Mouse (Mus musculus): ENCODE data around the gene Gm20479. TPM values are rescaled to one million over a fixed set of nuclear protein-coding genes. Genes with fewer than 3 reads are reported as not detected.

The Gm20479 gene
- total and polyA plus RNA-seq, 3 experiments = 1.2 TPM; not detected in 2

DNA sequence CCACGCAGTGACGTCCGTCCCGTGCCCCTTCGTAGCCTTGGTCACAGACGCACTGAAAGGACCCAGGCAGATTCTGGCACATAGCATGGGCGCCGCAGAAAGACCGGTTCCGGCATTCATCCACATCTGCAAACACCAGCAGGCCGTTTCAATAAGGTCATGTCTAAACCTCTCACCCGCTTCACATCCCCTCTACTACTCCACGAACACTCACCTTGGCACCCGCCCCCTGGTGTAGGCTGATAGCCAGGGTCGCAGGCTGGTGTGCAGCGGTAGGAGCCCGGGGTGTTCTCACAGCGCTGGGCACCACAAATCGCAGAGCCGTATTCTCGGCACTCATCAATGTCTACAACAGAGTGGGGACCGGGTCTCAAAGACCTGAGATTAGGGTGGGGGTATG lies 37.8 kb downstream of the Gm20479 start:
- Histone ChIP-seq H3K36me3 (replicated peaks) (no peaks in the 10 kb centered on the region), H3K4me3 (ENCODE audit: low read depth, low read length) (no peak overlapping the region), H3K4me1 (ENCODE audit: insufficient read depth, low read depth, low read length) (no peaks in the 10 kb centered on the region), H3K27me3 (ENCODE audit: insufficient read depth, low read length) (peaks cover 26% of the 10 kb centered on the region), H3K9me3 (replicated peaks) (peaks cover 2% of the 10 kb centered on the region)
- ATAC-seq (ENCODE audit: extremely low read depth, insufficient number of reproducible peaks, low FRiP score, poor library complexity, severe bottlenecking) (no peak), DNase-seq (ENCODE audit: low spot score) (no peak)
- no peak for TF ChIP-seq CTCF (IDR thresholded peaks at IDR 0.05; ENCODE audit: low read depth, low read length)
- no peak for TF ChIP-seq TAL1 (conservative IDR thresholded peaks at IDR 0.05; ENCODE audit: low read depth, low read length)
- no peak for TF ChIP-seq GATA1 (IDR thresholded peaks at IDR 0.05; ENCODE audit: borderline replicate concordance, low read length)
- TF ChIP-seq POLR2AphosphoS5 (IDR thresholded peaks at IDR 0.05; ENCODE audit: insufficient replicate concordance, low read depth, low read length) = no peak
- no peak for TF ChIP-seq GATA2 (IDR thresholded peaks at IDR 0.05; ENCODE audit: borderline replicate concordance, low read depth, low read length)

- no peak for ATAC-seq (ENCODE audit: extremely low read depth, insufficient number of reproducible peaks, low FRiP score, poor library complexity, severe bottlenecking)
- no peak for TF ChIP-seq GATA1 (IDR thresholded peaks at IDR 0.05; ENCODE audit: borderline replicate concordance, low read length)
- no peak for TF ChIP-seq TAL1 (conservative IDR thresholded peaks at IDR 0.05; ENCODE audit: low read depth, low read length)
- no peak for TF ChIP-seq GATA2 (IDR thresholded peaks at IDR 0.05; ENCODE audit: borderline replicate concordance, low read depth, low read length)
- TF ChIP-seq POLR2AphosphoS5 (IDR thresholded peaks at IDR 0.05; ENCODE audit: insufficient replicate concordance, low read depth, low read length) = no peak
- TF ChIP-seq CTCF (IDR thresholded peaks at IDR 0.05; ENCODE audit: low read depth, low read length) = no peak
Observed at GRCm38 (mm10) chr7:27315958-27316357, 41.3 kb downstream of the Gm20479 start.

GRCm38 (mm10) chr7:27314393-27314792 lies 42.8 kb downstream of the Gm20479 start:
- peaks cover 10% of the 10 kb centered on the region for H3K9me3 ChIP-seq (replicated peaks)
- peak; percentile 14; the same call in 1 of the 2 replicates for TF ChIP-seq CTCF (IDR thresholded peaks at IDR 0.05; ENCODE audit: low read depth, low read length)
- TF ChIP-seq TAL1 (conservative IDR thresholded peaks at IDR 0.05; ENCODE audit: low read depth, low read length) = no peak
- no peak for TF ChIP-seq GATA1 (IDR thresholded peaks at IDR 0.05; ENCODE audit: borderline replicate concordance, low read length)
- no peak for TF ChIP-seq POLR2AphosphoS5 (IDR thresholded peaks at IDR 0.05; ENCODE audit: insufficient replicate concordance, low read depth, low read length)
- no peak overlapping the region for H3K4me3 ChIP-seq (ENCODE audit: low read depth, low read length)
- no peak for DNase-seq (ENCODE audit: low spot score)
- H3K36me3 ChIP-seq (replicated peaks) = no peaks in the 10 kb centered on the region
- ATAC-seq (ENCODE audit: extremely low read depth, insufficient number of reproducible peaks, low FRiP score, poor library complexity, severe bottlenecking) = no peak
- peaks cover 13% of the 10 kb centered on the region for H3K4me1 ChIP-seq (ENCODE audit: insufficient read depth, low read depth, low read length)
- H3K27me3 ChIP-seq (ENCODE audit: insufficient read depth, low read length) = peaks cover 27% of the 10 kb centered on the region

More at GRCm38 (mm10) chr7:27315958-27316357, 41.3 kb downstream of the Gm20479 start:
- Histone ChIP-seq H3K36me3 (replicated peaks) (no peaks in the 10 kb centered on the region), H3K4me1 (ENCODE audit: insufficient read depth, low read depth, low read length) (0 out of 2 replicates have a peak, but pooled peaks cover 3% of the 10 kb centered on the region), H3K9me3 (replicated peaks) (peaks cover 10% of the 10 kb centered on the region), H3K27me3 (ENCODE audit: insufficient read depth, low read length) (peaks cover 17% of the 10 kb centered on the region), H3K4me3 (ENCODE audit: low read depth, low read length) (no peak overlapping the region)
- DNase-seq (ENCODE audit: low spot score) = no peak

DNA sequence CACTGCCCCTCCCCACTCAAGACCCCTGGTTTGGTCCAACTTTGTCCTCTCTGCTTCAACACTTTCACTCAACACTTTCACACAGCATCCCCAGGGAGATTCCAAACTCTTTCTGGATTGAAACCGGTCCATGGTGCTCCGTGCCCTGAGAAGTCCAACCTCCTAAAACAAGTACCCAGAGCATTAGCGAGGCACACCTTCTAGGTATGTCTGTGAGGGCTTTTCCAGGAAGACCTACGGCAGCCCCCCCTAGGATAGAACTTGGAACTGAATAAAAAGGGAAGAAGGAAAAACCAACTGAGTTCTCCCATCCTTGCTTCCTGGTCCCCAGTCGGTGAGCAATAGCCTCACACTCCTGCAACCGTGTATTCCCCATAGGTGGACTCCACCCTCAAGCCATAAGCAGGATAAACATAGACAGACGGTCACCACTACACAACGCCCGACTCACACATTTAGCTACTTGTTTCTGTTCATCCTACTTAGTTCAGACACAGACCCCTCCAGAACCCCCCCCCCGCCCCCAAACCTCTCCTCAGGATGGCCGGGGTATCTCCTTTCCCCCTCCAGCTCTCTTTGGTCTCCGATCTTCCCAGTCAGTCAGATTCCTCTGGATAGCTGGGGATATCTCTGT lies 45.5 kb downstream of the Gm20479 start:
- Histone ChIP-seq H3K36me3 (replicated peaks) (no peaks in the 10 kb centered on the region), H3K27me3 (ENCODE audit: insufficient read depth, low read length) (peaks cover 31% of the 10 kb centered on the region), H3K4me3 (ENCODE audit: low read depth, low read length) (no peak overlapping the region), H3K4me1 (ENCODE audit: insufficient read depth, low read depth, low read length) (peaks cover 18% of the 10 kb centered on the region), H3K9me3 (replicated peaks) (peaks cover 10% of the 10 kb centered on the region)
- DNase-seq (ENCODE audit: low spot score) = no peak
- no peak for TF ChIP-seq TAL1 (conservative IDR thresholded peaks at IDR 0.05; ENCODE audit: low read depth, low read length)
- no peak for TF ChIP-seq GATA2 (IDR thresholded peaks at IDR 0.05; ENCODE audit: borderline replicate concordance, low read depth, low read length)
- no peak for TF ChIP-seq CTCF (IDR thresholded peaks at IDR 0.05; ENCODE audit: low read depth, low read length)
- TF ChIP-seq POLR2AphosphoS5 (IDR thresholded peaks at IDR 0.05; ENCODE audit: insufficient replicate concordance, low read depth, low read length) = no peak
- TF ChIP-seq GATA1 (IDR thresholded peaks at IDR 0.05; ENCODE audit: borderline replicate concordance, low read length) = no peak
- ATAC-seq (ENCODE audit: extremely low read depth, insufficient number of reproducible peaks, low FRiP score, poor library complexity, severe bottlenecking) = no peak

- H3K9me3 ChIP-seq (replicated peaks) = peaks cover 10% of the 10 kb centered on the region
- H3K36me3 ChIP-seq (replicated peaks) = no peaks in the 10 kb centered on the region
- no peak overlapping the region for H3K4me3 ChIP-seq (ENCODE audit: low read depth, low read length)
- TF ChIP-seq CTCF (IDR thresholded peaks at IDR 0.05; ENCODE audit: low read depth, low read length) (no peak), GATA1 (IDR thresholded peaks at IDR 0.05; ENCODE audit: borderline replicate concordance, low read length) (no peak), POLR2AphosphoS5 (IDR thresholded peaks at IDR 0.05; ENCODE audit: insufficient replicate concordance, low read depth, low read length) (no peak), GATA2 (IDR thresholded peaks at IDR 0.05; ENCODE audit: borderline replicate concordance, low read depth, low read length) (no peak), TAL1 (conservative IDR thresholded peaks at IDR 0.05; ENCODE audit: low read depth, low read length) (no peak)
- DNase-seq (ENCODE audit: low spot score) (no peak), ATAC-seq (ENCODE audit: extremely low read depth, insufficient number of reproducible peaks, low FRiP score, poor library complexity, severe bottlenecking) (no peak)
- H3K27me3 ChIP-seq (ENCODE audit: insufficient read depth, low read length) = peaks cover 30% of the 10 kb centered on the region
- H3K4me1 ChIP-seq (ENCODE audit: insufficient read depth, low read depth, low read length) = peaks cover 18% of the 10 kb centered on the region
Observed at GRCm38 (mm10) chr7:27310996-27311535, 46.2 kb downstream of the Gm20479 start.

- ATAC-seq (ENCODE audit: extremely low read depth, insufficient number of reproducible peaks, low FRiP score, poor library complexity, severe bottlenecking) = no peak
- H3K27me3 ChIP-seq (ENCODE audit: insufficient read depth, low read length) = peaks cover 29% of the 10 kb centered on the region
- H3K36me3 ChIP-seq (replicated peaks) = no peaks in the 10 kb centered on the region
- TF ChIP-seq TAL1 (conservative IDR thresholded peaks at IDR 0.05; ENCODE audit: low read depth, low read length) = no peak
- no peak for TF ChIP-seq GATA1 (IDR thresholded peaks at IDR 0.05; ENCODE audit: borderline replicate concordance, low read length)
- TF ChIP-seq GATA2 (IDR thresholded peaks at IDR 0.05; ENCODE audit: borderline replicate concordance, low read depth, low read length) = no peak
- TF ChIP-seq POLR2AphosphoS5 (IDR thresholded peaks at IDR 0.05; ENCODE audit: insufficient replicate concordance, low read depth, low read length) = no peak
- TF ChIP-seq CTCF (IDR thresholded peaks at IDR 0.05; ENCODE audit: low read depth, low read length) = no peak
- H3K4me1 ChIP-seq (ENCODE audit: insufficient read depth, low read depth, low read length) = peaks cover 18% of the 10 kb centered on the region
- peaks cover 10% of the 10 kb centered on the region for H3K9me3 ChIP-seq (replicated peaks)
- DNase-seq (ENCODE audit: low spot score) = no peak
- peak overlapping the region; percentile 58; the same call in 1 of the 2 replicates for H3K4me3 ChIP-seq (ENCODE audit: low read depth, low read length)
Observed at GRCm38 (mm10) chr7:27310306-27310705, 46.9 kb downstream of the Gm20479 start.

All from G1E (cell line).